Mouse (Mus musculus) 416B (cell line): Measurements from ENCODE around the gene Scyl1.

ENCODE experiments used
- DNase-seq: peaks from one replicate; pipeline ENCODE4 v3.0.0; 2011; ENCODE audit warnings: low read depth

The Scyl1 gene

DNA sequence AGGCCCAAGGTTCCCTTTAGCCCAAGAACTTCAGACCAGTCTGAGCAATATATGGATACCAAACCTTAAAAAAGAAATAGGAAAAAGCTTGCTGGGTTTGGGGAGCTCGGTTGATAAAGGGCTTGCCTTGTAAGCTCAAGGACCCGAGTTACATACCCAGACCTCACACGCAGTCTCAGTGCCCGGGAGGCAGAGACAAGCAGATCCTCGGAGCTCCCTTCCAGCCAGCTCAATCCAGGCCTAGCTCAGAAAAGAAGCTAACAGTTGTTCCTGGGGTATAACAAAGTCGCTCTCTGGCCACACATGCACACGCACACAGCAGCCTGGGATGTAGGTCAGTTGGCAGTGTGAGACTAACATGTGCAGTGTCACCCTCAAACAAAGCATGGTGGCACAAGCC, 16.7 kb upstream of the Scyl1 start:
- no peak for DNase-seq

DNA sequence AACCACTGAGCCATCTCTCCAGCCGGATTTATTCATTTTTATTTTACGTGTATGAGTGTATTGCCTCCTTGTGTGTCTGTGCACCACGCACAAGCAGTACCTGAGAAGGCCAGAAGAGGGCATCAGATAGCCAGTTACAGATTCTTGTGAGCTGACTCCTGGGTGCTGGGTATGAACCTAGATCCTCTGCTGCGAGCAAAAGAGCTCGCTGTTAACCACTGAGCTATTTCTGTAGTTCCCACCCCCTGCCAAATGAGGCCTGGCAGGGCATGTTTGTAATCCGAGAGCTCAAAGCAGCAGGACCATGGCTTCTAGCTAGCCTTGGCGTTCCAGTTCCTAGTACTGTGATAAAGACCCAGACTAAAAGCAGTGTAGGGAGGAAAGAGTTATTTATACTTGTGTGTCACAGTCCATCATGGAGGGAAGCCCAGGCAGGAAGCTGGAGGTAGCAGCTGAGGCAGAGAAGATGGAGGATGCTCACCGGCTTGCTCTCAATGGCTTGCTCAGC, 16.0 kb upstream of the Scyl1 start:
- peak; percentile 95 for DNase-seq

- peak; percentile 91 for DNase-seq
These were observed 15.4 kb upstream of the Scyl1 start for GRCm38 (mm10) chr19:5786441-5787114.

DNA sequence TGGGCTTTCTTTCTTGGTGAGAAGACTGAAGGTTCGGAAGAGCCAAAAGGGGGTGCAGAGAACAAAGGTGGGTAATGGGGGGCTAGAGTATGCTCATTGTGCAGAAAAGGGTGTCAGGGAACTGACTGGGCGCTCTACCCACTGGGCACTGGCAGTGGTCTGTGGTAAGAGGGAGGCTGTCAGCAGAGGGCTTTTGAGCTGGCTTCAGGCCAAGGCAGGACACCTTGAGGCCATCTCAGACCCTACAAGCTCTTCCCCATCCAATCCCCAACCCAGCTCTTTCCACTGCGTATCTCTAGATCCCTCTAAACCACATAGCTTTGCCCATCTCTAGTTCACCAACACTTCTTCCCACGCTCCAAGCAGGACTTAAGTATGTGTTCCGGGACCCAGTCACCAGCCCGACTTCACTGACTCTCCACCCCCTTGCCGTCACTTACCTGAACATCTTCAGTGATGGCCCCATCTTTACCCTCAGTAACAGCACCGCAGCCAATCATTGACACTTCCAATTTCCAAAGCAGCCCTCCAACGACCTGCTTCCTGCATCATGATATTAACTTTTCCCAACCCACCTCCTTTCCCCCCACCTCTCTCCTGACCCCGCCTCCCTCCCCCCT, 13.8 kb upstream of the Scyl1 start:
- peak; percentile 44 for DNase-seq

GRCm38 (mm10) chr19:5782121-5782520, 10.9 kb upstream of the Scyl1 start:
- peak; percentile 60 for DNase-seq

DNA sequence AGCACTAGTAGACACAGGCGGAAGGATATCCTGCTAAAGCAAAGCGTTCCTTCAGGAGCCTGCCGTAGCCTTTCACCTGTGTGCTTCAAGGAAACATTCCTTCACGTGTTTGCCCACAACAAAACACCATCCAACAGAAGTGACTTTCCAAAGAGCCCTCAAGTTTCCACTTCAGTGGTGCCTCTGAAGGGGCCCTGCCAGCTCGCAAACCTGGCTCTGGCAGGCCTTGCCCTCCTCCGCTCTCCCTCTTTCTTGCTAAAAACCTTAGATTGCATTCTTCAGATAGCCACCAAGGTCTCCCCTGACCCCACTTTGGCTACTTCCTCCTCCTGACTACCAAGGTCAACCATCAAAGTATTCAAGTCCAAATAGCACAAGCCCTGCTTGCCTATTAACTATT, 10.3 kb upstream of the Scyl1 start:
- no peak for DNase-seq

- peak; percentile 64 for DNase-seq
These were observed 9.0 kb upstream of the Scyl1 start for GRCm38 (mm10) chr19:5780203-5780602.

DNA sequence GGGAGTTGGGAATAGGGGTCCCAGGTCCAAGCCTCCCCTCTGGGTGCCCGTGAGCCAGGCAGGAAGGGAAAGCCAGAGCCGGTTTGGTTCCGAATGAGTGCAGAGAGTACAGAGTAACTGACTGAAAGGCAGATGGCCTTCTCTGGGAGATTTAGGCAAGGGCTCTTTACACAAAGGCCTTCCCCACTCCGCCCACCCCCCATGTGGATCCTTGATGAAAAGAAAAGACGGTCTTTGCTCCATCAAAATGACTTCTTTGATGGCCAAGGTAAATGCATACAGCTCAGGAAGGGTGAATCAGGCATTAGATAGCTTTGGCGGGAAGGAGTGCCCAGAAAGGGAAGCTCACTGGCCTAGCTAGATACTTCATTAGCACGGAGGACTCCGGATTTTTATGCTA, 7.1 kb upstream of the Scyl1 start:
- DNase-seq: no peak

DNA sequence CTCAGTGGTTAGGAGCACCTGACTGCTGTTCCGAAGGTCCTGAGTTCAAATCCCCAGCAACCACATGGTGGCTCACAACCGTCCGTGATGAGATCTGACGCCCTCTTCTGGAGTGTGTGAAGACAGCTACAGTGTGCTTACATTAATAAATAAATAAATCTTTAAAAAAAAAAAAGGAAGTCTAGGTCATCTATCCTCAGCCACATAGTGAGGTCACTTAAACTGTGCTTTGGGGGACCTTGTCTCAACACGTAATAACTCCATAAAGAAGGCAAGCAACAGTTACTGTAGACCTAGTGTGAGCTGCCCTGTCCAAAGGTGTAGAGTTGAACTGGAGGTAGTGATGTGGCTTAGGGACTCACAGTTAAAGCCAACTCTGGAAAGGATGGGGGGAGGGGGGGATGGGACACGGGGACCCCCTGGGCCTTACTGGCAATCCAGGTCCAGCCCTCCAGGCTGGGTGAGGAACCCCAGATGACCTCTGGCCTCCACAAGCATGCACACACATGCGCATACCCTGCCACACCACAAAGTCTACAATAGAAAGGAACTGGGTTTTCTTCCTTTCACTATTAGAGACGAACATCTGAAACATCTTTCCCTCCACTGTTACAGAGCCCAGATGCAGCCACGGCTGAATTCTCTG, 6.3 kb upstream of the Scyl1 start:
- DNase-seq: peak; percentile 71

DNA sequence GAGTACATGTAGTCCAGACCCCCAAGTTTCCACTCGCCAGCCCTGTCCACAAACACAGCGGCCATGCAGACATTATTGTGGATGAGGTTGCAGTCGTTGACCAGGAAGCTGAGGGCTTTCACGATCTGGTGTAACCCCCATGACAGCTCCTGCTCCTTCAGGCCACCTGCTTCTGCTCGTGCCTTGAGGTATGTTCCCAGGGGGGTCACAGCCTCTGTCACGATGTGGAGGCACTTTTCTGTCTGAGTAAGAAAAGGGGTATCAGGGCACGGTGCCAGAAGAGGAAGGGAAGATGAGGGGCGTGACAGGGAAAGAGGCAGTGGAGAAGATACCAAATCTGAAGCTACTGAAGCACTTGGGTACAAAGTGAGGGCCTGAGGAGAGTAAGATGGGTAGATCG, 908 bp downstream of the Scyl1 start:
- DNase-seq: no peak

GRCm38 (mm10) chr19:5767271-5767670, 3.9 kb downstream of the Scyl1 start:
- no peak for DNase-seq

GRCm38 (mm10) chr19:5763163-5763562, 8.1 kb downstream of the Scyl1 start:
- no peak for DNase-seq

DNA sequence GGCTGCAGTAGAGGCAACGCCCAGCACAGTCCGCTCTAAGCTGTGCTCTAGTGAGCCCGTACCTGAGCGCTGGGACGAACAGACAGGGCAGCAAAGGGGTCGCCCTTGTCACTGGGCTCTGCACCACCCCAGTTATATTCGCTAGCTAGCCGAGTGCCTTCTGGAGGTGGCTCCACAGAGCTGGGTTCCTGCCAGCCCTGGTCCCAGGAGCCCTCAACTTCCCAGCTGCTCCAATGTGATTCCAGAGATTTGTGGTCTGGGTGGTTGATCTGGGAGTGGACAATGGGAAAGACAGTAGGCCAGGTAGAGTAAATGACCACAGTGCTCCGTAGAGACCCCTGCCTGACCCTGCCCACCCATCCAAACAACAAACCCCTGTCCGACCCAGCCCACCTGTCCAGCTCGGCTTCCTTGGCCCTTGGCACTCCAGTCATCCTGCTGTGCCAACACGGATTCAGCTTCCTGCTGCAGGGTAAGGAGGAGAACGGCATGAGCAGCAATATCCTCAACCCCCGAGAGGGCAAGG, 12.3 kb downstream of the Scyl1 start:
- no peak for DNase-seq

GRCm38 (mm10) chr19:5756991-5757636, 14.1 kb downstream of the Scyl1 start:
- no peak for DNase-seq

GRCm38 (mm10) chr19:5756321-5756985, 14.8 kb downstream of the Scyl1 start:
- no peak for DNase-seq

GRCm38 (mm10) chr19:5751742-5752141, 19.5 kb downstream of the Scyl1 start:
- DNase-seq: no peak

DNA sequence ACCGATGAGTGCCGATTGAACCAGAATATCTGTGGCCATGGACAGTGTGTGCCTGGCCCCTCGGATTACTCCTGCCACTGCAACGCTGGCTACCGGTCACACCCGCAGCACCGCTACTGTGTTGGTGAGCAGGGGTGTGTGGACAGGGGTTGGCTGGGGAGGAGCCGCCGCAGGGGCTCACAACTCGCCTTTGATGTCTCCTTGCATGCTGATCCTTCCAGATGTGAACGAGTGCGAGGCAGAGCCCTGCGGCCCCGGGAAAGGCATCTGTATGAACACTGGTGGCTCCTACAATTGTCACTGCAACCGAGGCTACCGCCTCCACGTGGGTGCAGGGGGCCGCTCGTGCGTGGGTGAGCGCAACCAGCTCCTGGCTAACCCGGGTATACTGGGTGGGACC, 20.3 kb downstream of the Scyl1 start:
- no peak for DNase-seq

- peak; percentile 39 for DNase-seq
These were observed 21.7 kb downstream of the Scyl1 start for GRCm38 (mm10) chr19:5749476-5749875.

GRCm38 (mm10) chr19:5746907-5747363, 24.3 kb downstream of the Scyl1 start:
- DNase-seq: no peak

- DNase-seq: no peak
These were observed 25.2 kb downstream of the Scyl1 start for GRCm38 (mm10) chr19:5745756-5746710.

DNA sequence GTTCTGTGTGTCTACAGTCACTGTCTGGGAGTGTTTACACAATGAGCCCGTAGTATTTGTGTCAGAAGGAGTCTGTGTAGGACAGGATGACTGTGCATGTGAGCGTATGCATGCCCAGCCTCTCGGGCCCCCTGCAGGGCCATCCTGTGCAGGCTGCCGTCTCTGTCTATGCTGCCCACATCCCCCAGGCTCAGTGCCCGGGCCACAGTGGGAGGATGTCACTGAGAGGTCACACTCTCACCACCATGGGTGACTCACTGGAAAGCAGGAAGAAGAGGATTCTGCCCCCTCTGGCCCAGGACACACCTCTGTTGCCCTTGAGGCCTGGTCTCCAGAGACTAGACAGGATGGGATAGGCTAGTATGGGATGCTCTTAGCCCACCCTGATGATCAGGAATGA, 27.6 kb downstream of the Scyl1 start:
- DNase-seq: peak; percentile 94
